Mouse (Mus musculus) hindbrain, embryonic 14.5 days (tissue): Measurements from ENCODE around the gene Birc2. TPM values are rescaled to one million over a fixed set of nuclear protein-coding genes. Genes with fewer than 3 reads are reported as not detected.
"Not testable (repeated sequence)": the region's sequence is repeated elsewhere in the genome, so short reads cannot be mapped to it uniquely, and the experiment has no call there.

Experiments used
- ATAC-seq: fragments of 200-750 bp; cut with Nextera tagmentation; 2 replicates; pipeline ENCODE4 v1.8.0; 2017; ENCODE audit warnings: moderate number of reproducible peaks, mild to moderate bottlenecking, moderate TSS enrichment, moderate library complexity; ENCODE audit not compliant: low FRiP score
- DNase-seq: peaks from one replicate; pipeline ENCODE4 v3.0.0-alpha.2; 2015; ENCODE audit warnings: low spot score
- H3K27ac ChIP-seq: fragments of 300-500 bp; sonication (generic); 2 replicates; pipeline ENCODE4 v1.5.1; 2014; ENCODE audit warnings: mild to moderate bottlenecking, moderate library complexity
- H3K27me3 ChIP-seq: fragments of 300-500 bp; sonication (generic); 2 replicates; pipeline ENCODE4 v1.6.1; 2014; ENCODE audit warnings: mild to moderate bottlenecking, low read length, mixed read lengths; ENCODE audit not compliant: control insufficient read depth, insufficient read depth
- H3K36me3 ChIP-seq: fragments of 300-500 bp; sonication (generic); replicated peaks from 2 replicates; pipeline ENCODE4 v1.6.1; 2014; ENCODE audit not compliant: control insufficient read depth, insufficient read depth
- H3K4me1 ChIP-seq: fragments of 300-500 bp; sonication (generic); replicated peaks from 2 replicates; pipeline ENCODE4 v1.6.1; 2014; ENCODE audit warnings: antibody characterized with exemption, low read length, mixed read lengths; ENCODE audit not compliant: control insufficient read depth, insufficient read depth
- H3K4me2 ChIP-seq: fragments of 300-500 bp; sonication (generic); replicated peaks from 2 replicates; pipeline ENCODE4 v1.6.1; 2014; ENCODE audit warnings: mild to moderate bottlenecking, moderate library complexity
- H3K4me3 ChIP-seq: fragments of 300-500 bp; sonication (generic); replicated peaks from 2 replicates; pipeline ENCODE4 v1.5.1; 2014; ENCODE audit warnings: mild to moderate bottlenecking, low read length
- H3K9ac ChIP-seq: fragments of 300-500 bp; sonication (generic); 2 replicates; pipeline ENCODE4 v1.6.1; 2014
- H3K9me3 ChIP-seq: fragments of 300-500 bp; sonication (generic); 2 replicates; pipeline ENCODE4 v1.6.1; 2016; ENCODE audit warnings: low read length; ENCODE audit not compliant: control insufficient read depth
- WGBS: fragments of 180-500 bp; shearing (Covaris S2); extraction: QIAGEN DNeasy Blood & Tissue Kit; methylation state at CpG from one replicate; pipeline ENCODE4 v1.1.7; 2014; 5-methylcytosine and 5-hydroxymethylcytosine counted together
- polyA plus RNA-seq: library from polyadenylated mRNA; unstranded; fragments of >200 nt; fragmentation: Nextera tagmentation; extraction: Ambion mirVana; gene quantifications from 2 replicates; pipeline ENCODE4 v1.2.1, GENCODE M21; 2014

The Birc2 gene
- polyA plus RNA-seq, 1 experiment from 2014 or later, result 48.9 TPM

- Histone ChIP-seq H3K4me2 (no peak overlapping the region), H3K9me3 (no peaks in the 10 kb centered on the region), H3K4me3 (no peak overlapping the region), H3K27me3 (no peaks in the 10 kb centered on the region), H3K9ac (no peak overlapping the region), H3K4me1 (no peaks in the 10 kb centered on the region), H3K27ac (no peak overlapping the region), H3K36me3 (no peaks in the 10 kb centered on the region)
- ATAC-seq, result no peak
- no peak for DNase-seq
- WGBS, result 93% methylated on average over 10 of the region's 10 CpGs
These were observed 33.9 kb upstream of the Birc2 start for GRCm38 (mm10) chr9:7870556-7871315.

GRCm38 (mm10) chr9:7868838-7869491 lies 32.1 kb upstream of the Birc2 start:
- H3K9me3 ChIP-seq, result no peaks in the 10 kb centered on the region
- H3K4me2 ChIP-seq, result no peak overlapping the region
- no peak overlapping the region for H3K4me3 ChIP-seq
- H3K27ac ChIP-seq, result no peak overlapping the region
- H3K4me1 ChIP-seq, result no peaks in the 10 kb centered on the region
- 90% methylated on average over 4 of the region's 4 CpGs for whole genome bisulfite sequencing
- no peak overlapping the region for H3K9ac ChIP-seq
- DNase-seq, result no peak
- H3K36me3 ChIP-seq, result no peaks in the 10 kb centered on the region
- no peaks in the 10 kb centered on the region for H3K27me3 ChIP-seq
- no peak for ATAC-seq

- Histone ChIP-seq H3K4me3 (no peak overlapping the region), H3K27ac (no peak overlapping the region), H3K27me3 (no peaks in the 10 kb centered on the region), H3K36me3 (no peaks in the 10 kb centered on the region), H3K9ac (no peak overlapping the region), H3K9me3 (no peaks in the 10 kb centered on the region), H3K4me2 (no peak overlapping the region), H3K4me1 (no peaks in the 10 kb centered on the region)
- ATAC-seq (no peak), DNase-seq (no peak)
- 96% methylated on average over 3 of the region's 3 CpGs for WGBS
These were observed 31.1 kb upstream of the Birc2 start for GRCm38 (mm10) chr9:7867981-7868380.

- ATAC-seq, H3K27me3 ChIP-seq, H3K4me3 ChIP-seq, H3K27ac ChIP-seq, H3K4me1 ChIP-seq, H3K36me3 ChIP-seq, H3K4me2 ChIP-seq, H3K9me3 ChIP-seq, H3K9ac ChIP-seq, DNase-seq: not testable (repeated sequence)
- 87% methylated on average over 2 of the region's 2 CpGs for WGBS
These were observed 30.1 kb upstream of the Birc2 start for GRCm38 (mm10) chr9:7866981-7867380.

GRCm38 (mm10) chr9:7860976-7861375 lies 24.1 kb upstream of the Birc2 start:
- Histone ChIP-seq H3K4me3 (no peak overlapping the region), H3K4me1 (no peaks in the 10 kb centered on the region), H3K4me2 (no peak overlapping the region), H3K27me3 (no peaks in the 10 kb centered on the region), H3K9ac (no peak overlapping the region), H3K9me3 (no peaks in the 10 kb centered on the region), H3K27ac (no peak overlapping the region), H3K36me3 (no peaks in the 10 kb centered on the region)
- DNase-seq (no peak), ATAC-seq (no peak)
- WGBS, result 95% methylated on average over 5 of the region's 5 CpGs

- no peak for ATAC-seq
- Histone ChIP-seq H3K27ac (no peak overlapping the region), H3K36me3 (no peaks in the 10 kb centered on the region), H3K9ac (no peak overlapping the region), H3K9me3 (no peaks in the 10 kb centered on the region), H3K4me1 (no peaks in the 10 kb centered on the region), H3K4me3 (no peak overlapping the region), H3K27me3 (no peaks in the 10 kb centered on the region), H3K4me2 (no peak overlapping the region)
- DNase-seq, result no peak
- 61% methylated on average over 3 of the region's 3 CpGs for WGBS
These were observed 19.0 kb upstream of the Birc2 start for GRCm38 (mm10) chr9:7855912-7856311.

- no peak overlapping the region for H3K4me2 ChIP-seq
- H3K9ac ChIP-seq, result no peak overlapping the region
- no peak overlapping the region for H3K27ac ChIP-seq
- no peaks in the 10 kb centered on the region for H3K36me3 ChIP-seq
- H3K4me3 ChIP-seq, result no peak overlapping the region
- H3K9me3 ChIP-seq, result no peaks in the 10 kb centered on the region
- DNase-seq (peak; percentile 59), ATAC-seq (no peak)
- H3K4me1 ChIP-seq, result no peaks in the 10 kb centered on the region
- no peaks in the 10 kb centered on the region for H3K27me3 ChIP-seq
- WGBS, result 46% methylated on average over 1 of the region's 1 CpGs
These were observed 18.5 kb upstream of the Birc2 start for GRCm38 (mm10) chr9:7855374-7855773.

- H3K36me3 ChIP-seq, H3K27me3 ChIP-seq, H3K4me2 ChIP-seq, ATAC-seq, DNase-seq, H3K4me3 ChIP-seq, H3K9me3 ChIP-seq, H3K4me1 ChIP-seq, H3K9ac ChIP-seq, H3K27ac ChIP-seq: not testable (repeated sequence)
- 76% methylated on average over 14 of the region's 14 CpGs for WGBS
These were observed 17.3 kb upstream of the Birc2 start for GRCm38 (mm10) chr9:7854196-7854595.

- DNase-seq, result no peak
- no peak for ATAC-seq
- Histone ChIP-seq H3K27me3 (no peaks in the 10 kb centered on the region), H3K36me3 (no peaks in the 10 kb centered on the region), H3K9me3 (no peaks in the 10 kb centered on the region), H3K4me3 (no peak overlapping the region), H3K4me2 (no peak overlapping the region), H3K27ac (no peak overlapping the region), H3K4me1 (no peaks in the 10 kb centered on the region), H3K9ac (no peak overlapping the region)
- WGBS, result 88% methylated on average over 4 of the region's 4 CpGs
These were observed 15.7 kb upstream of the Birc2 start for GRCm38 (mm10) chr9:7852346-7853230.
